ENCODE assay signal across 18 mouse cellular contexts in genomic region chr1:128569992-128570648, GRCm38 (mm10). TPM values are rescaled to one million over a fixed set of nuclear protein-coding genes. Genes with fewer than 3 reads are reported as not detected.
DNase-seq lines count a peak whose midpoint lies in the region; ATAC-seq and TF ChIP-seq lines count a peak whose summit lies in the region.
"Had no signal": no experiment of that assay in that cellular context is flagged by ENCODE, and none has a peak within 500 bp of the region (broad histone marks: within the 10 kb centered on the region; RNA-seq: fewer than 3 reads in every experiment).

No protein-coding gene starts in this region.

- TF ChIP-seq CTCF in thymus, adult 2 months (IDR thresholded peaks at IDR 0.05; ENCODE audit: borderline replicate concordance, control insufficient read depth, extremely low read depth, insufficient read depth, low read length, poor library complexity) = no peak

- DNase-seq in thymus, adult 2 months = peak; percentile 15
- DNase-seq in thymus, postnatal 10 days (ENCODE audit: low spot score in 2 of 2) = no peak
- peak; percentile 43 for DNase-seq in thymus, postnatal 4 days
- no peak for DNase-seq in left cerebral cortex, adult 18-20 months (ENCODE audit: low spot score in 2 of 2)
- DNase-seq in cerebellum, adult 11 months = no peak
- DNase-seq in heart, embryonic 10.5 days (ENCODE audit: low spot score) = no peak
- DNase-seq: adrenal gland, postnatal 25 days; cerebellum, adult 9-11 months; heart, adult 11 months; heart, postnatal 4 days; kidney, adult 2 months; kidney, postnatal 14 days; spleen, adult 18-20 months had no signal

- peak; percentile 67 for ATAC-seq in common myeloid progenitor, adult 5-6 weeks (replicated peaks; ENCODE audit: low read depth, poor library complexity, severe bottlenecking)
- ATAC-seq in monocyte, adult 5-6 weeks (replicated peaks; ENCODE audit: insufficient number of reproducible peaks, low FRiP score, low TSS enrichment, poor library complexity, severe bottlenecking) = peak; percentile 75
- ATAC-seq: hindbrain, embryonic 16.5 days; lung, postnatal 0 days had no signal

- no peaks in the 10 kb centered on the region for H3K27me3 ChIP-seq in thymus, adult 2 months (ENCODE audit: control insufficient read depth, insufficient read depth, low read length)
- peaks cover 6% of the 10 kb centered on the region; the same call in 1 of the 2 replicates for H3K27me3 ChIP-seq in heart, embryonic 10.5 days (ENCODE audit: insufficient read depth, poor library complexity, severe bottlenecking)
- H3K27me3 ChIP-seq: limb, embryonic 15.5 days had no signal

- peak overlapping the region; percentile 1; the same call in 1 of the 2 replicates for H3K4me3 ChIP-seq in thymus, adult 2 months (ENCODE audit: control insufficient read depth, insufficient read depth, low read length)
- H3K4me3 ChIP-seq in heart, embryonic 10.5 days = no peak overlapping the region
- H3K4me3 ChIP-seq: limb, embryonic 15.5 days had no signal

- no peaks in the 10 kb centered on the region for H3K36me3 ChIP-seq in thymus, adult 2 months (ENCODE audit: control insufficient read depth, insufficient read depth, low read length)
- H3K36me3 ChIP-seq in heart, embryonic 10.5 days = no peaks in the 10 kb centered on the region
- H3K36me3 ChIP-seq: limb, embryonic 15.5 days had no signal

- H3K9me3 ChIP-seq in heart, embryonic 10.5 days = no peaks in the 10 kb centered on the region
- H3K9me3 ChIP-seq: limb, embryonic 15.5 days had no signal

- H3K4me1 ChIP-seq in thymus, adult 2 months (replicated peaks; ENCODE audit: control insufficient read depth, insufficient read depth, low read length) = peaks cover 16% of the 10 kb centered on the region
- peaks cover 10% of the 10 kb centered on the region; the same call in 1 of the 2 replicates for H3K4me1 ChIP-seq in heart, embryonic 10.5 days
- H3K4me1 ChIP-seq: limb, embryonic 15.5 days had no signal

- WGBS in thymus, adult 2 months = 36% methylated on average over 17 of the region's 17 CpGs
- WGBS in heart, embryonic 10.5 days = 77% methylated on average over 17 of the region's 17 CpGs

- H3K27ac ChIP-seq in thymus, adult 2 months (ENCODE audit: control insufficient read depth, insufficient read depth, low read length) = peak overlapping the region; percentile 53; the same call in 1 of the 2 replicates
- H3K27ac ChIP-seq in heart, embryonic 10.5 days = no peak overlapping the region
- H3K27ac ChIP-seq: limb, embryonic 15.5 days had no signal

- no peak for TF ChIP-seq POLR2A in thymus, adult 2 months (IDR thresholded peaks at IDR 0.05; ENCODE audit: control insufficient read depth, extremely low read depth, insufficient read depth, low read length, poor library complexity)

RNA-seq across cellular contexts. Expression of gene Cxcr4, which starts 22.0 kb away (rescaled TPM):
- polyA plus RNA-seq in thymus, adult 2 months (2012; rRNA removed) = 1,143 and 1,279 TPM in 2 replicates
- total RNA-seq in common myeloid progenitor, adult 5-6 weeks (2017) = 77.8 and 110 TPM in 2 replicates
- 403 to 572 TPM (median 502 TPM) in 3 replicates for total RNA-seq in monocyte, adult 5-6 weeks (2017)
- 1 to 10 TPM; 1.5 to 1.7 TPM for total RNA-seq in left cerebral cortex, adult 18-20 months (2021)
- polyA plus RNA-seq in heart, embryonic 10.5 days (2016; fragmentation: Nextera tagmentation; extraction: Ambion mirVana) = 1.2 and 1.7 TPM in 2 replicates

Comparison
In these comparisons a context has a peak if more than half of its experiments do, and no peak if none do; other contexts are left out.
1. DNase-seq: peak in thymus, adult 2 months (single experiment) and thymus, postnatal 4 days (single experiment); none in thymus, postnatal 10 days (0 of 2), left cerebral cortex, adult 18-20 months (0 of 2), cerebellum, adult 11 months (single experiment) and heart, embryonic 10.5 days (single experiment).
2. RNA of gene Cxcr4, which starts 22.0 kb away (total RNA-seq): 403 to 572 TPM in monocyte, adult 5-6 weeks and 77.8 to 110 TPM in common myeloid progenitor, adult 5-6 weeks; 1.5 to 1.7 TPM in left cerebral cortex, adult 18-20 months; every median in the first group is over 10 times any median in the second.